Mouse (Mus musculus): ENCODE measurements around the gene Ccdc149. TPM values are rescaled to one million over a fixed set of nuclear protein-coding genes. Genes with fewer than 3 reads are reported as not detected.

The Ccdc149 gene
- polyA plus RNA-seq, 1 experiment from 2014 or later, result not detected

DNA sequence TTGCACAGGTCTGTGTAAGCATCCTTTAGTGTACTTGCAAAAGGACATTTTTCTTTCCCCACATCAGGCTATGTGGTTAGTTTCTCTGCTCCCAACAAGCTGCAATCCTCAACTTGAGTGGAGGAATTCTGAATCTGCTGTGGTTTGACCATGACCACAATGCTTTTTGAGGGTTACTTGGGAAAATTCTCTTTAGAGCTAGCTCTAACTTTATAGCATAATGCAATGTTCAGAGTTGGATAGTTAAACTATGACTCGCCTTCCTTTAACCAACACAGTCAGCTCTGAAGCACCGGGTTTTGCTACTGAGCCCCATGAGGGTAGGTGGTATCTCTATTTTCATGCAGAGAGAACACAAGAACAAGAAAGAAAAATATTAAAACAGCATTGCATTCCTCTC lies 119.8 kb downstream of the Ccdc149 start:
- 92% methylated on average over 2 of the region's 2 CpGs for WGBS (ENCODE audit: missing documents)
- no peaks in the 10 kb centered on the region for H3K79me2 ChIP-seq (ENCODE audit: inconsistent target)
- no peak overlapping the region for H3K4me3 ChIP-seq (ENCODE audit: inconsistent target)
- no peaks in the 10 kb centered on the region for H3K36me3 ChIP-seq (ENCODE audit: inconsistent target)
- H3K27ac ChIP-seq, result no peak overlapping the region

DNA sequence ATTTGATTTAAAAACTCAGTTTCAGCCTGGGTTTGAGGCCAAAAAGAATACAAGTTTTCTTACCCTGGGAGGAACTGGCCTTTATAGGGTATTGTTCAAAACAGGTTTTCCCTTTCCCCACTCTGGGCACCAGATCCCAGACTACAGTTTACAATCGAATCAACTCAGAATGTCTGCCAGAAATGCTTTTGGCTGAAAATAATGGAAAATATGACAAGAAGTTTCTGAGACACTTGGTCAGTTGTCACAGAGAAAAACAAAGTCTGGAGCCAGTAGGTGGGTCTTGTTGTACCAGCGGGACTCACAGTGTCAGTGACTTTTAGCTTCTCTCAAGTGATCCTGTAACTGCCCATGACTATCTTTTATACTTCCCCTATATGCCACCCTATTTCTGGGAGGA lies 120.9 kb downstream of the Ccdc149 start:
- no peak overlapping the region for H3K27ac ChIP-seq
- H3K4me3 ChIP-seq (ENCODE audit: inconsistent target), result no peak overlapping the region
- H3K36me3 ChIP-seq (ENCODE audit: inconsistent target), result no peaks in the 10 kb centered on the region
- 88% methylated on average over 2 of the region's 2 CpGs for WGBS (ENCODE audit: missing documents)
- no peaks in the 10 kb centered on the region for H3K79me2 ChIP-seq (ENCODE audit: inconsistent target)

- H3K27ac ChIP-seq, result no peak overlapping the region
- H3K4me3 ChIP-seq (ENCODE audit: inconsistent target), result no peak overlapping the region
- 94% methylated on average over 2 of the region's 2 CpGs for WGBS (ENCODE audit: missing documents)
- H3K36me3 ChIP-seq (ENCODE audit: inconsistent target), result no peaks in the 10 kb centered on the region
- no peaks in the 10 kb centered on the region for H3K79me2 ChIP-seq (ENCODE audit: inconsistent target)
Observed at GRCm38 (mm10) chr5:52346890-52347289, 124.4 kb downstream of the Ccdc149 start.

DNA sequence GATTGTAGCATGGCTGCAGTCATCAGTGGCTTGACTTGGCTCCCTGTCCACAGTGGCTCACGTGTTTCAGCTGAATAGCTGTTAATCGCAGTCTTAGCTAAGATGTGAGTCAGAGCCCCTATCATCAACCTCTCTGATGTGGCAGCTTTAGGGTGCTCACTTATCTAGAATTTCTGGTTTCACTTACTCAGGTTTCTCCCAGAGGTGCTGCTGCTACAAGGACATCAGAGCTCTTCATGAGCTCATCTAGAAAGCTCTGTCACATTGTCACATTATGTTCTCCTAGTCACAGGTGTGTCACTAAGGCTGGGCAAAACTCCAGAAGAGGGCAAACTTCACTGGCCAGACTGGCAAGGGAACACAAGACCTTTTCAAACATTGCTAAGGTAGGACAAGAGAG lies 132.2 kb downstream of the Ccdc149 start:
- H3K36me3 ChIP-seq (ENCODE audit: inconsistent target), result no peaks in the 10 kb centered on the region
- no peak overlapping the region for H3K4me3 ChIP-seq (ENCODE audit: inconsistent target)
- no peak overlapping the region for H3K27ac ChIP-seq
- 93% methylated on average over 2 of the region's 2 CpGs for WGBS (ENCODE audit: missing documents)
- H3K79me2 ChIP-seq (ENCODE audit: inconsistent target), result no peaks in the 10 kb centered on the region

- WGBS (ENCODE audit: missing documents), result 89% methylated on average over 3 of the region's 3 CpGs
Observed at GRCm38 (mm10) chr5:52335590-52335989, 135.7 kb downstream of the Ccdc149 start.

DNA sequence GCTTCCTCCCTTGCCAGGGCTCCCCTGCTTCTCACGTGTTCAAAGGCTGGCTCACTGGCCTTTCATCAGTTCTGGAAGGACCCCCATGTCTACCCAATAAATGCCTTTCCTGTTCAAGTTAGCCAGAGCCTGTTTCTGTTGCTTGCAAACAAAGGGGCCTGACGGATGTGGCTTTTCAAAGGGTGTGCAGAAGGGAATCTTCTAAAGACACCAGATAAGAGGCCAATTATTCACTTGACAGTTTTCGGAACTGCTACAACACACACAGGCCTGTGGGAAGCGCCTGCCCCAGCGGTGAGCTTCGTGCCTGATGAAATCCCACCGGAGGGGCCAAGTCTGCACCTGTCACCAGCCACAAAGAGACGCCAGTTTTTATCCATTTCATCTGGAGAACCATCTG lies 139.2 kb downstream of the Ccdc149 start:
- no peaks in the 10 kb centered on the region for H3K79me2 ChIP-seq (ENCODE audit: inconsistent target)
- no peaks in the 10 kb centered on the region for H3K36me3 ChIP-seq (ENCODE audit: inconsistent target)
- no peak overlapping the region for H3K4me3 ChIP-seq (ENCODE audit: inconsistent target)
- 56% methylated on average over 8 of the region's 8 CpGs for WGBS (ENCODE audit: missing documents)
- no peak overlapping the region for H3K27ac ChIP-seq

More at GRCm38 (mm10) chr5:52335590-52335989, 135.7 kb downstream of the Ccdc149 start:
- no peaks in the 10 kb centered on the region for H3K36me3 ChIP-seq (ENCODE audit: inconsistent target)
- no peak overlapping the region for H3K4me3 ChIP-seq (ENCODE audit: inconsistent target)
- H3K79me2 ChIP-seq (ENCODE audit: inconsistent target), result no peaks in the 10 kb centered on the region
- H3K27ac ChIP-seq, result no peak overlapping the region

Other genes with a start within 250 kb of the Ccdc149 start
- 0.03 TPM in 1 of 3 replicates, not detected in the others for gene Sod3, start 107.7 kb downstream of the Ccdc149 start, polyA plus RNA-seq (2018)
- not detected in 3 replicates for gene Lgi2, start 94.9 kb upstream of the Ccdc149 start, polyA plus RNA-seq (2018)
- gene Sepsecs, start 198.2 kb upstream of the Ccdc149 start, polyA plus RNA-seq (2018), result 4.5 to 6.9 TPM (median 5.5 TPM) in 3 replicates

All from macrophage (primary cell).